Mouse (Mus musculus) liver (tissue): ENCODE data around the gene Zbtb45.

Source experiments
- DNase-seq: peaks from one replicate; pipeline ENCODE4 v3.0.0-alpha.2; 2020; ENCODE audit warnings: mixed read lengths

Gene Zbtb45

DNA sequence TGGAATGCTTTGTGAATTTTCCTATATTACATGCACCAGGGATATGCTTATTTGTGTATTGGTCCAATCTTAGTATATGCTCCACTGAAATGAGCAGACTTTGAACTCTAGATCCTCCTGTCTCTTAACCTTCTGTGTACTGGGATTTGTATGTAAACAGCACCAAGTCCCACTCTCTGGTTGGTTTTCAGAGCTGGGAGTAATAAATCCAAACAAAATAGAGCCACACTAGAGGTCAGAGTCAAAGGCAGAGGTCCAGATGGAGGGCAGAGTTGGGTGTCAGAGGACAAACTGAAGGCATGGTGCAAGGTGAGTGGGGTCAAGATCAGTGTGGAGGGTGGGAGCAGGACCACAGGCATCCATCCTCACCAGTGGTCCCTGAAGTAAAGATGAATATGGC lies 14.0 kb downstream of the Zbtb45 start:
- DNase-seq: no peak

DNA sequence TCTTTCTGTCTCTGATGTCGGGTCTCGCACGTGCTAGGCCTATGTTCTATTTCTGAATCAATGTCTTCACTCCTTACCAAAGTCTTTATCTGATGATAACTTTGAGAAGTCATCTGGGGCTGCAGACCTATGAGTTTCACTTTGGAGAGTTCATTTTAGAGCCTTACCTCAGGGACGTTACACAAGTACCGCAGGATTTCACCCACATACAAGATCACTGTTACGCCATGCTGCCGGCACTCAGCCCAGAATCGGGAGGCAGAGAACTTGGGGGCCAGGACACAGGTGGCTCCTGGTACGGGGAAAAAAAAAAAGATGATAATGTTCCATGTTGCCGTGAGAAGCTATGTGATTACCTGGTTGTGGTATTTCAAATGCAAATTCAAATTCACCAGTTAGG lies 16.7 kb downstream of the Zbtb45 start:
- DNase-seq: no peak

DNA sequence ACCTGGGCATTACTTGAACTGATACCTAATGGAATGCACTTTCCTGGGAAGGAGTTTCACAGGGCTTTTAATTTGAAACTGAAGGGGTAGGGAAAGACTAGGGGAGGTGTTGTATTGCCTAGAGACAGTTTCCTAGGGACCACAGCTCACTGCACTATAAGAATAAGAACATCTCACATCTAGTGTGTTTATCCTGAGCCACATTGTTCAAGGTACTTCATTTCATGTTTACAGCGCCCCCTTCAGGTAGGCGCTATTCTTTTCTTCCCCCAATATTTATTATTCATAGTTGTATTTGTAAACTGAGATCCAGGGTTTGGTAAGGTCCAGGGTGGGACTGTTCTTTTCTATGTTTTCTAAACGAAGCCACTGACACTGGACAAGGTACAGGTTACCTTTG lies 17.6 kb downstream of the Zbtb45 start:
- peak; percentile 60 for DNase-seq

GRCm38 (mm10) chr7:12987409-12988189 lies 22.2 kb downstream of the Zbtb45 start:
- peak; percentile 83 for DNase-seq

- DNase-seq: no peak
Observed at GRCm38 (mm10) chr7:12986906-12987305, 22.9 kb downstream of the Zbtb45 start.

GRCm38 (mm10) chr7:12985724-12986123 lies 24.1 kb downstream of the Zbtb45 start:
- DNase-seq: peak; percentile 51

DNA sequence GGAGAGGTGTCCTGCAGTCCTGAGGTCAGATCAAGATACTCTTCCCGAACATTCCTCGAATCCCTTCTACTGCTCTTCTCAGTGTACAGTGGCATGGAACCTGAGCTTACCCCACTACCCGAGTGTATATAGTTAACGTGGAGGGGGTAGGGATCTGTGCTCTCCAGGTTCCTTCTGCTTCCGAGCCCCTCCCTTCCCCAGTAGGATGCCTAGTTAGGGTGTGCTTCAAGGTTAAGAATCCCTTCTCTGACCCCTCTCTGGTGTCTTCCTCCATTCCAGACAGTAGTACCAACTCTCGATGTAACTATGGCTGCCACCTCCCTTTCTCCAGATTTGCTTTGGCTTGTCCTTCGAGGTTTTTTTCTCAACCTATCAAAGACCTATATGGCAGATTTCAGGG lies 29.5 kb downstream of the Zbtb45 start:
- DNase-seq: no peak

- DNase-seq: no peak
Observed at GRCm38 (mm10) chr7:12979776-12980175, 30.1 kb downstream of the Zbtb45 start.

GRCm38 (mm10) chr7:12978931-12979722 lies 30.7 kb downstream of the Zbtb45 start:
- no peak for DNase-seq

DNA sequence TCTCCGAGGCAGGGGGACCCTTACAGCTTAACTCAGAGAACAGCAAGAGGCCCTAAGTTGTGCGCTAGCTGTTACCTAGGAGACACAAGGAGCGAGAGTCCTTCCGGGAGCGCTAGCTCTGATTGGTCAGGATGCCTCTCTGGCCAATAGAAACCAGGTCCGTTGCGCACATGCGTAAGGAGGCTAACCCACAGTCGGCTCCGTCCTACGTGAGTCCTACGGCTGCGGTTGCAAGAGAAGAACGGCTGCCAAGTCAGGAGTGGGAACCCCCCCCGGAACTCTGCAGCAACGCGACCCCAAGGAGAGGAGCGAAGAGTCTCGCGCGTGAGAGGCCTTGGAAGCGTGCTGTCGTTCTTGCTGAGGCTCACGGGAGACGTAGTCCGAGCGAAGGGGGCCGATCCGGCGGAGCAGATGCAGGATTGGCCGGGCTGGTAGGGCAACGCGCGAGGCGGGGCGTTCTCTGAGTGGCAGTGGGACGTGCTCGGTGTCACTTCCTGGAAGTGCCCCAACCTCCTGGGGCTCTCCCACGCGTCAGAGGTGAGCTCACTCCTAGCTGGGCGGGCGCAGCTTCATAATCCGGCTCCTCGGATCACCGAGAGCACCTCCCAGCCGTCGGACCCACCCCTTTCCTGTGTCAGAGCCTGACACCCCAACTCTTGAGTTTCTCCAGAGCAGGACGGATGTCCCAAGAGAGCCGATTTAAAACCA lies 32.0 kb downstream of the Zbtb45 start, which contains the start of gene Zfp446:
TSS of gene Zfp446 (plus strand) at position 167 of the 708 bp plus-strand sequence.
- DNase-seq: peak; percentile 98

GRCm38 (mm10) chr7:12970906-12971305 lies 38.9 kb downstream of the Zbtb45 start:
- no peak for DNase-seq

DNA sequence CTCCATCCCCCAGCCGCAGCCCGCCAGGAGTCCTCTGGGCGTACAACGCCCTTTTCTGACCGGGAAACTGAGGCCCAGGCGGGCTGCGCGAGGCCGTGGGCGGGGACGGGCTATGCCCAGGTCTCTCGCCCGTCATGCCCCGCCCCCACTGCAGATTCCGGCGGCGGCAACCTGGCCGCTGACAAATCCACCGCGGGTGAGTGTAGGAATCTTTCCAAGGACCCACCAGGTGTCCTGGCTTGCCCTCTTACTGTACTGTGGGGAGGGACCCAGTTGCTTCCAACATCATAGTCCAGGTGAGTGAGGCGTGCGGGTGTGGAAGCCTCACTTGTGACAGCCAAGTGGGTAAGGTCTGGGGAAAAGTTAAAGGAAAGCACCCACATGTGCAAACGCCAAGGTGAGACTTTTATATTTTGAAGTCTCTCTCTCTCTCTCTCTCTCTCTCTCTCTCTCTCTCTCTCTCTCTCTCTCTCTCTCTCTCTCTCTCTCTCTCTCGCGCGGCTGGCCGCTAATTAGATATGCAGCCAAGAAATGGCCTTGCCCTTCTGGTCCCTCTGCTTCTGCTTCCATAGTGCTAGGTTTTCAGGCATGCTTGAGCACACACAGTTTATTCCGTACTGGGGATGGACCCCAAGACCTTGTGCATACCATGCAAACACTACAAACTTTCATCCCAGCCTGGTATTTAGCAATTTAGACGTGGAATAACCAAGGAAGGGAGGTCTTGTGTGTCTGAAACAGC lies 43.6 kb downstream of the Zbtb45 start:
- DNase-seq: peak; percentile 90

GRCm38 (mm10) chr7:12965678-12966091 lies 44.1 kb downstream of the Zbtb45 start, which contains the start of gene Zfp324:
Gene Zfp324, plus strand, starts transcription at chr7:12965838.
- DNase-seq: peak; percentile 93

DNA sequence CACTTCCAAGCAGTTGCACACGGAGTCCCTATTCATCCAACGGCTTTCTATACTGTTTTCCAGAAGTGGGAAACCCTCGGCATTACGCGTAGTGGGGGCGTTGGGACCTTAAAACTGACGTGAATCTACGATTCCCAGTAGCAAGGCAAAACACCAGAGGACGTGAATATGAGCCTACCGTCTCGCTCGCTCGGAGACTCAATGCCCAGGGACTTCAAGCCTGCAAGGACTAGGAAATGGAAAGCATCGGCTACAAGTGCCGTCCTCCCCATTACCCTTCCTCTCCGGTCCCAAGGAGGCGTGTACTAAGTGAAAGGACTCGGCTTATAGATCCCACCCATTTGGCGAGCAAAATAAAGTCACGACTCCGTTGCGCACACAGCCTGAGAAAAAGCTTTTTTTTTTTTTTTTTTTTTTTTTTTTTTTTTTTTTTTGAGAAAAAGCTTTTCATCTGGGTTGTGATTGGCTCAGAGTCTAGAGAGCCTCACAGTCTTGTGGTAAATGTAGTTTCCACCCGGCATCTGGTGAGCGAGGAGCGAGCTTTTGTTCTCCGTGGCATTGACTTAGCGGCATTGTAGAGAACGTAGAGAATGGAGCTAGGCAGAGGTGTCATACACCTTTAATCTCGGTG lies 48.2 kb downstream of the Zbtb45 start:
- peak; percentile 60 for DNase-seq

- DNase-seq: peak; percentile 35
Observed at GRCm38 (mm10) chr7:12959718-12960117, 50.1 kb downstream of the Zbtb45 start.

- DNase-seq: no peak
Observed at GRCm38 (mm10) chr7:12958948-12959347, 50.9 kb downstream of the Zbtb45 start.

DNA sequence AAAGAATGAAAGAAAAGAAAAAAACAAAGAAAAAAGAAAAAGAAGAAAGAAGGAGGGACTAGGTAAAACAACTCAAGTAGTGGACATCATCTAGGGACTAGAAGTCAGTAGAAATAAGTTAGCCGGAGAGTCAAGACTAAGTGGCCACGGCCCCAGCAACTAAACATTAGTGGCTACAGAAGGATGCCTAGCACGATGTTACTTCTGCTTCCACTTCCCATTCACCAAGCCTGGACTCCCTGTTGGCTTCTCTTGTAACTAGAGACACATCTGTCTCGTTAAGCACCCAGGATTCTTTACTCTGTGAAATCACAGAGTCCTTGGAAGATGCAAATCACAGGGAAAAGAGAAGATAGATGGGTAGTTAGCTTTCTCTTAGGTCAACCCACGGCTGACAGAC lies 52.3 kb downstream of the Zbtb45 start:
- DNase-seq: no peak

DNA sequence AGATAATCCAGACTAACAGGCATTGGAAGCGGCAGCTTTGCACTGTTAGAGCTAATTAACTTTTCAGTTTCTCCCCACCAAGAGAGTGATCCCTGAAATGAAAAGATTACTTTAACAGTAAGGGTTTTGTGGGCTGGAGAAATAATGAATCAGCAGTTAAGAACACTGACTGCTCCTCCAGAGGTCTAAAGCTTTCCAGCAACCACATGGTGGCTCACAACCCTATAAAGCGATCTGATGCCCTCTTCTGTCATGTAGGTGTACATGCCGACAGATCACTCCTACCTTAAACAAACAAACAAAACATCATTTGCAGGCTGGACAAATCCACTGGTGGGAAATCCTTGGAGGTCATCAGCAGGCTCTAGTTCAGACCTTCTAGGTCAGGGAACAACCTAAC lies 54.9 kb downstream of the Zbtb45 start:
- no peak for DNase-seq
